Mouse (Mus musculus) myocyte (in vitro differentiated cells): ENCODE results near the gene Frmd7.

Source experiments
- CEBPB ChIP-seq: IDR thresholded peaks from 2 replicates; pipeline ENCODE4 v1.6.1; 2011; ENCODE audit warnings: mild to moderate bottlenecking, moderate library complexity; ENCODE audit not compliant: poor library complexity, insufficient read depth, severe bottlenecking
- MAX ChIP-seq: IDR thresholded peaks from one replicate; pipeline ENCODE4 v1.6.1; 2011; ENCODE audit warnings: low read depth, mild to moderate bottlenecking, control low read depth
- MYOG ChIP-seq, 3 experiments: IDR thresholded peaks; one replicate each; pipeline ENCODE4 v1.6.1; 2011; ENCODE audit warnings: control low read depth in 2 of 3, low read depth in 2 of 3, mild to moderate bottlenecking in 2 of 3; ENCODE audit not compliant: insufficient read length in 2 of 3, control insufficient read depth in 1 of 3, insufficient read depth in 1 of 3
- POLR2A ChIP-seq: IDR thresholded peaks from one replicate; pipeline ENCODE4 v1.6.1; 2011; ENCODE audit warnings: low read depth, mild to moderate bottlenecking, control low read depth, moderate library complexity; ENCODE audit not compliant: insufficient read length
- POLR2AphosphoS2 ChIP-seq: IDR thresholded peaks from one replicate; pipeline ENCODE4 v1.6.1; 2011; ENCODE audit warnings: low read depth, control low read depth; ENCODE audit not compliant: insufficient read length
- TCF12 ChIP-seq: IDR thresholded peaks from one replicate; pipeline ENCODE4 v1.6.1; 2011; ENCODE audit warnings: mild to moderate bottlenecking, control low read depth; ENCODE audit not compliant: poor library complexity, insufficient read depth, severe bottlenecking
- USF1 ChIP-seq: IDR thresholded peaks from one replicate; pipeline ENCODE4 v1.6.1; 2011; ENCODE audit warnings: low read depth, mild to moderate bottlenecking, control low read depth, moderate library complexity

DNA sequence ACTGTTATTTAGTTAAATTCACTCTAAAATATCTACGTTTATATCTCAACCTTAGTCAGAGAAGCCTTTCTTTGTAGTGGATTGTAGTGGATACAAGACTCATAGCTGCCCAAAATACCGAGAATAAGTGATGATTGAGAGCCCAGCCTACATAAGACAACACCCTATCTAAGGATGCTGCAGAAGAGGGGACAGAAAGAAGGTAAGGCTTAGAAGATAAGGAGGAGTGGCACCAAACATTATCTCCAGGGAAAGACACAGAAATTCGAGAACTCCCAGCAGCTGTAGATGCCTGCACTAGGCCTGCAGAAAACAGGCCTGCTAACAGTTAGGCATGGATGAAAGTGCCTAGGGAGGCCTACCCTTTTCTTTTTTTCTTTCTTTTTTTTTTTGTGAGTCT, 22.6 kb upstream of the Frmd7 start:
- TF ChIP-seq TCF12, result no peak
- no peak for TF ChIP-seq POLR2A
- TF ChIP-seq MAX, result no peak
- no peak for TF ChIP-seq USF1
- TF ChIP-seq POLR2AphosphoS2, result no peak
- TF ChIP-seq CEBPB, result no peak
- TF ChIP-seq MYOG (IDR thresholded peaks at IDR 0.05; ENCODE audit: control insufficient read depth in 1 of 3, insufficient read depth in 1 of 3, insufficient read length in 2 of 3, low read depth in 2 of 3), result no peak
